12 mouse cellular contexts compared by ENCODE assay signal in the genomic region with DNA sequence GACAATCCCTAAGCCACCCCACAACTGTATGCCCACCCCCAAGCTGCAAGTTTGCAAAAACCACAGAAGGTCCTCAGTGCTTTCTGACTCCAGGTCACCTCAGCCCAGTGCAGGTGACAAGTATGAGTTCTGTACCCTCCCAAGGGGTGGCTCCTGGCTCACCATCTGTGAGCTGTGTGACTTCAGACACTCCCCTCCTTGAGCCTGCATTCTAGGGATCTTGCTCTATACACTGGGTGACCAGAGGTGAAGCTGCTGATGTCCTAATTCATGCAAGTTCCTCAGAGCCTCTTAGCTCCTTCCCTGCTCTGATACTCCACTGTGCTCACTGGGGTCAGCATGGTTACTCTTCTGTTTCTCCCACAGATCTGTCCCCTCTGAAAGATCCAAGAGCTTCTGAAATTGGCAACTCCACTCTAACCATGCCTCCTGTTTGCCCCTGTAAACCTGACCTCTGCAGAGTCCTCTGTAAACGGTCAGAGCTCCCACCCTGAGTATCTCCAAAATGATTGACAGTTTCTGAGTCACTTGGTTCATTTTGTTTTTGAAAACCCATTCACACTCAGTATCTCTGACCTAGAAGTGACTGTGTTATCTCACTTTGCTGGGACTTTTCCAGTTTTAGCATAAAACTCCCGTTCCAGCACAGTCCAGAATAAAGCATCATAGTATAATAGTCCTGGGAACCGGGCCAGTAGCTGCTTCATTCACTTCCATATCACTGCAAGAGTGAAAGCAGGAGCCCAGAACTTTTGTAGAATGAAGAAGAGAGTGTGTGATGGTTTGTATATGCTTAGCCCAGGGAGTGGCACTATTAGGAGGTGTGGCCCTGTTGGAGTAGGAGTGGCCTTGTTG.
DNase-seq lines count a peak whose midpoint lies in the region; ATAC-seq and TF ChIP-seq lines count a peak whose summit lies in the region.
"Had no signal": no experiment of that assay in that cellular context is flagged by ENCODE, and none has a peak within 500 bp of the region (broad histone marks: within the 10 kb centered on the region; RNA-seq: fewer than 3 reads in every experiment).

No protein-coding gene starts in this region.

- no peak overlapping the region for H3K4me2 ChIP-seq in forebrain, embryonic 12.5 days
- H3K4me2 ChIP-seq in liver, embryonic 12.5 days, result no peak overlapping the region
- H3K4me2 ChIP-seq in heart, embryonic 12.5 days, result no peak overlapping the region
- no peak overlapping the region for H3K4me2 ChIP-seq in limb, embryonic 14.5 days (replicated peaks; ENCODE audit: low read depth, low read length, severe bottlenecking)

- no peak overlapping the region for H3K4me3 ChIP-seq in forebrain, embryonic 10.5 days
- no peak overlapping the region for H3K4me3 ChIP-seq in forebrain, embryonic 12.5 days (replicated peaks)
- H3K4me3 ChIP-seq in liver, adult 2 months (ENCODE audit: insufficient read depth, low read depth, low read length), result no peak overlapping the region
- H3K4me3 ChIP-seq in liver, embryonic 12.5 days, result no peak overlapping the region
- H3K4me3 ChIP-seq in heart, embryonic 12.5 days, result no peak overlapping the region
- H3K4me3 ChIP-seq in limb, embryonic 14.5 days (replicated peaks; ENCODE audit: low read length), result no peak overlapping the region
- no peak overlapping the region for H3K4me3 ChIP-seq in thymus, adult 2 months (ENCODE audit: control insufficient read depth, insufficient read depth, low read length)

- no peaks in the 10 kb centered on the region for H3K9me3 ChIP-seq in forebrain, embryonic 10.5 days
- no peaks in the 10 kb centered on the region for H3K9me3 ChIP-seq in forebrain, embryonic 12.5 days
- no peaks in the 10 kb centered on the region for H3K9me3 ChIP-seq in liver, embryonic 12.5 days (replicated peaks)
- no peaks in the 10 kb centered on the region for H3K9me3 ChIP-seq in heart, embryonic 12.5 days (replicated peaks)
- no peaks in the 10 kb centered on the region for H3K9me3 ChIP-seq in limb, embryonic 14.5 days (ENCODE audit: control insufficient read depth, low read length)

- TF ChIP-seq POLR2A in liver, adult 2 months (IDR thresholded peaks at IDR 0.05; ENCODE audit: extremely low read depth, insufficient read depth, low read length), result no peak
- TF ChIP-seq POLR2A in limb, embryonic 14.5 days (IDR thresholded peaks at IDR 0.05; ENCODE audit: borderline replicate concordance, extremely low read depth, insufficient read depth, insufficient read length), result no peak
- no peak for TF ChIP-seq POLR2A in thymus, adult 2 months (IDR thresholded peaks at IDR 0.05; ENCODE audit: control insufficient read depth, extremely low read depth, insufficient read depth, low read length, poor library complexity)

- H3K27ac ChIP-seq in forebrain, embryonic 10.5 days, result 0 out of 2 replicates have a peak overlapping the region, but pooled peaks have one; percentile 1
- H3K27ac ChIP-seq in forebrain, embryonic 12.5 days, result no peak overlapping the region
- no peak overlapping the region for H3K27ac ChIP-seq in liver, adult 2 months (replicated peaks; ENCODE audit: insufficient read depth, low read depth, low read length)
- H3K27ac ChIP-seq in liver, embryonic 12.5 days, result no peak overlapping the region
- H3K27ac ChIP-seq in heart, embryonic 12.5 days (ENCODE audit: poor library complexity, severe bottlenecking), result peak overlapping the region; percentile 75
- peak overlapping the region; percentile 29 for H3K27ac ChIP-seq in limb, embryonic 14.5 days (replicated peaks; ENCODE audit: low read depth, low read length)
- H3K27ac ChIP-seq in thymus, adult 2 months (ENCODE audit: control insufficient read depth, insufficient read depth, low read length), result no peak overlapping the region

- DNase-seq in forebrain, embryonic 10.5 days (ENCODE audit: extremely low spot score, low spot score), result no peak
- DNase-seq in liver, adult 2 months (ENCODE audit: extremely low read depth, low read depth, low spot score), result peak; percentile 36
- peak; percentile 86 for DNase-seq in limb, embryonic 14.5 days (ENCODE audit: low spot score)
- no peak for DNase-seq in spleen, postnatal 4 days (ENCODE audit: low spot score in 2 of 2)
- no peak for DNase-seq in thymus, adult 2 months
- DNase-seq: right cerebral cortex, postnatal 14 days; thymus, adult 18-20 months had no signal

- 81% methylated on average over 3 of the region's 3 CpGs for WGBS in forebrain, embryonic 10.5 days
- 66% methylated on average over 3 of the region's 3 CpGs for WGBS in forebrain, embryonic 12.5 days
- WGBS in liver, adult 2 months, result 44% methylated on average over 3 of the region's 3 CpGs
- WGBS in liver, embryonic 12.5 days (ENCODE audit: insufficient replicate concordance), result 34% methylated on average over 3 of the region's 3 CpGs
- 25% methylated on average over 3 of the region's 3 CpGs for WGBS in heart, embryonic 12.5 days
- 48% methylated on average over 3 of the region's 3 CpGs for WGBS in limb, embryonic 14.5 days
- WGBS in thymus, adult 2 months, result 77% methylated on average over 3 of the region's 3 CpGs

- TF ChIP-seq CTCF in liver, adult 2 months (IDR thresholded peaks at IDR 0.05; ENCODE audit: low read depth, low read length), result no peak
- TF ChIP-seq CTCF in thymus, adult 2 months (IDR thresholded peaks at IDR 0.05; ENCODE audit: borderline replicate concordance, control insufficient read depth, extremely low read depth, insufficient read depth, low read length, poor library complexity), result no peak

- no peaks in the 10 kb centered on the region for H3K79me2 ChIP-seq in liver, adult 2 months (ENCODE audit: control insufficient read depth, insufficient read depth, low read length)

- peaks cover 27% of the 10 kb centered on the region for H3K4me1 ChIP-seq in forebrain, embryonic 10.5 days
- peaks cover 7% of the 10 kb centered on the region for H3K4me1 ChIP-seq in forebrain, embryonic 12.5 days
- no peaks in the 10 kb centered on the region for H3K4me1 ChIP-seq in liver, adult 2 months (ENCODE audit: control insufficient read depth, insufficient read depth, low read length)
- no peaks in the 10 kb centered on the region for H3K4me1 ChIP-seq in liver, embryonic 12.5 days
- peaks cover 20% of the 10 kb centered on the region for H3K4me1 ChIP-seq in heart, embryonic 12.5 days (replicated peaks)
- peaks cover 28% of the 10 kb centered on the region for H3K4me1 ChIP-seq in limb, embryonic 14.5 days (ENCODE audit: control insufficient read depth, insufficient read depth, low read length)
- no peaks in the 10 kb centered on the region for H3K4me1 ChIP-seq in thymus, adult 2 months (replicated peaks; ENCODE audit: control insufficient read depth, insufficient read depth, low read length)

- no peak overlapping the region for H3K9ac ChIP-seq in forebrain, embryonic 12.5 days
- H3K9ac ChIP-seq in liver, adult 2 months (ENCODE audit: low read depth, low read length), result no peak overlapping the region
- H3K9ac ChIP-seq in liver, embryonic 12.5 days, result no peak overlapping the region
- H3K9ac ChIP-seq in heart, embryonic 12.5 days, result no peak overlapping the region
- H3K9ac ChIP-seq in limb, embryonic 14.5 days (ENCODE audit: low read depth, low read length, severe bottlenecking), result no peak overlapping the region

- H3K27me3 ChIP-seq in forebrain, embryonic 10.5 days (ENCODE audit: poor library complexity, severe bottlenecking), result no peaks in the 10 kb centered on the region
- H3K27me3 ChIP-seq in forebrain, embryonic 12.5 days, result no peaks in the 10 kb centered on the region
- no peaks in the 10 kb centered on the region for H3K27me3 ChIP-seq in liver, adult 2 months (ENCODE audit: control insufficient read depth, insufficient read depth, low read length)
- no peaks in the 10 kb centered on the region for H3K27me3 ChIP-seq in liver, embryonic 12.5 days (replicated peaks)
- H3K27me3 ChIP-seq in heart, embryonic 12.5 days (replicated peaks), result no peaks in the 10 kb centered on the region
- no peaks in the 10 kb centered on the region for H3K27me3 ChIP-seq in limb, embryonic 14.5 days (ENCODE audit: control insufficient read depth, insufficient read depth, low read length)
- H3K27me3 ChIP-seq in thymus, adult 2 months (ENCODE audit: control insufficient read depth, insufficient read depth, low read length), result no peaks in the 10 kb centered on the region

- H3K36me3 ChIP-seq in forebrain, embryonic 10.5 days (replicated peaks), result no peaks in the 10 kb centered on the region
- H3K36me3 ChIP-seq in forebrain, embryonic 12.5 days (replicated peaks), result no peaks in the 10 kb centered on the region
- no peaks in the 10 kb centered on the region for H3K36me3 ChIP-seq in liver, adult 2 months (ENCODE audit: control insufficient read depth, insufficient read depth, low read length)
- H3K36me3 ChIP-seq in liver, embryonic 12.5 days, result no peaks in the 10 kb centered on the region
- H3K36me3 ChIP-seq in heart, embryonic 12.5 days, result no peaks in the 10 kb centered on the region
- H3K36me3 ChIP-seq in limb, embryonic 14.5 days (ENCODE audit: control insufficient read depth, insufficient read depth, low read length), result no peaks in the 10 kb centered on the region
- H3K36me3 ChIP-seq in thymus, adult 2 months (ENCODE audit: control insufficient read depth, insufficient read depth, low read length), result no peaks in the 10 kb centered on the region
- H3K36me3 ChIP-seq: G1E had no signal

- ATAC-seq in forebrain, embryonic 12.5 days (ENCODE audit: low FRiP score), result no peak
- ATAC-seq in liver, embryonic 12.5 days, result no peak
- ATAC-seq in heart, embryonic 12.5 days (ENCODE audit: insufficient number of reproducible peaks, low FRiP score), result peak; percentile 78
- ATAC-seq in limb, embryonic 14.5 days (ENCODE audit: low FRiP score, low read depth), result no peak
- ATAC-seq: forebrain, embryonic 14.5 days had no signal

Comparison
In these comparisons a context has a peak if more than half of its experiments do, and no peak if none do; other contexts are left out.
1. H3K27ac ChIP-seq: peak in forebrain, embryonic 10.5 days (single experiment), heart, embryonic 12.5 days (single experiment) and limb, embryonic 14.5 days (single experiment); none in forebrain, embryonic 12.5 days (single experiment), liver, adult 2 months (single experiment), liver, embryonic 12.5 days (single experiment) and thymus, adult 2 months (single experiment).
2. DNase-seq: peak in liver, adult 2 months (single experiment) and limb, embryonic 14.5 days (single experiment); none in forebrain, embryonic 10.5 days (single experiment), spleen, postnatal 4 days (0 of 2) and thymus, adult 2 months (single experiment).